Mouse (Mus musculus) kidney, embryonic 16.5 days (tissue): ENCODE measurements around the gene A230072I06Rik. TPM values are rescaled to one million over a fixed set of nuclear protein-coding genes. Genes with fewer than 3 reads are reported as not detected.

Experiments used
- ATAC-seq: fragments of 200-750 bp; cut with Nextera tagmentation; 2 replicates; pipeline ENCODE4 v1.8.0; 2017; ENCODE audit warnings: moderate TSS enrichment; ENCODE audit not compliant: low FRiP score, low TSS enrichment
- H3K27ac ChIP-seq: fragments of 300-500 bp; sonication (generic); 2 replicates; pipeline ENCODE4 v1.5.1; 2014; ENCODE audit warnings: low read length
- H3K27me3 ChIP-seq: fragments of 300-500 bp; sonication (generic); 2 replicates; pipeline ENCODE4 v1.6.1; 2014; ENCODE audit warnings: low read length, control low read depth, mixed read lengths; ENCODE audit not compliant: insufficient read depth
- H3K36me3 ChIP-seq: fragments of 300-500 bp; sonication (generic); 2 replicates; pipeline ENCODE4 v1.6.1; 2014; ENCODE audit warnings: low read length, control low read depth, mixed read lengths; ENCODE audit not compliant: insufficient read depth
- H3K4me1 ChIP-seq: fragments of 300-500 bp; sonication (generic); 2 replicates; pipeline ENCODE4 v1.6.1; 2014; ENCODE audit warnings: low read length, control low read depth, mixed read lengths; ENCODE audit not compliant: insufficient read depth
- H3K4me2 ChIP-seq: fragments of 300-500 bp; sonication (generic); replicated peaks from 2 replicates; pipeline ENCODE4 v1.6.1; 2014; ENCODE audit warnings: low read depth, low read length
- H3K4me3 ChIP-seq: fragments of 300-500 bp; sonication (generic); 2 replicates; pipeline ENCODE4 v1.5.1; 2014; ENCODE audit warnings: mild to moderate bottlenecking, low read length
- H3K9ac ChIP-seq: fragments of 300-500 bp; sonication (generic); replicated peaks from 2 replicates; pipeline ENCODE4 v1.6.1; 2014; ENCODE audit warnings: low read length
- H3K9me3 ChIP-seq: fragments of 300-500 bp; sonication (generic); 2 replicates; pipeline ENCODE4 v1.6.1; 2016; ENCODE audit warnings: low read length, control low read depth
- WGBS: fragments of 180-500 bp; shearing (Covaris S2); extraction: QIAGEN DNeasy Blood & Tissue Kit; methylation state at CpG from one replicate; pipeline ENCODE4 v1.1.7; 2014; 5-methylcytosine and 5-hydroxymethylcytosine counted together
- polyA plus RNA-seq: library from polyadenylated mRNA; unstranded; fragments of >200 nt; fragmentation: Nextera tagmentation; extraction: Ambion mirVana; gene quantifications from 2 replicates; pipeline ENCODE4 v1.2.1, GENCODE M21; 2015

Gene A230072I06Rik
- polyA plus RNA-seq, result not detected in 2 replicates

DNA sequence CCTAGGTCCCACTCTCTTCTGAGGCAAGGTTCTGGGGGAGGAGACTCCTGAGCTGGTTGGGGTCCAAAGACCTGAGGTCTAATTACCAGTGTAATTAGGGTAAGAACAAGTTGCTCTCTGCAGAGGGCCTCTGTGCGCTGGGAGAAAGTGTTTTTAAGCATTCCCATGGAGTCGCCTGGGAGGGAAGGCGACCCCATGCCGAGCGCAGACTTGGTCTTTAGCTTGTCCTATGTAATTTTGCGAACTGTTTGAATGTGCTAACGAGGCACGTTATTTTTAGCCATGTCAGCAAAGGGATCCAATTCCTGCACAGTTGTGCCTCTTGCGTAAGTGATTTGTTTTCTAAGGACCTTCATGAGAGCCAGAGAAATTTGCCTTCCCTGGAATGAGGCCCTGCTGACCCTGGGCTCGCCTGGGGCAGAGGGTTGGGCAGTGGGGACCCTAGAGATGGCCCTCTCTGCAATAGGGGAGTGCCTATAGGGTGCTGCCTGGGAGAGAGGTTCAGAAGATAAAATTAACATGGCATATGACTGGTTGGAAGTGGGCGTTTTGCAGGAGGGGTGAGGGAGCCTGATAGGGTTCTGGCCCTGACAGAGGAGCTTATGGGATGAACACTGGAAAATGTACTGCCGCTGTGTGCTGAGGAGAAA is at the start of gene A230072I06Rik:
Gene A230072I06Rik, plus strand, starts transcription at position 157 of the 650 bp plus-strand sequence.
- 38% methylated on average over 12 of the region's 12 CpGs for WGBS
- Histone ChIP-seq H3K4me3 (no peak within 1 kb of the TSS), H3K27ac (peak within 1 kb of the TSS; percentile 40; the same call in 1 of the 2 replicates), H3K9me3 (no peaks in the 10 kb centered on the region), H3K4me1 (peaks cover 17% of the 10 kb centered on the region), H3K36me3 (no peaks in the 10 kb centered on the region), H3K9ac (0 out of 2 replicates have a peak within 1 kb of the TSS, but pooled peaks have one; percentile 39), H3K27me3 (no peaks in the 10 kb centered on the region), H3K4me2 (no peak within 1 kb of the TSS)
- no peak; the same call in 1 of the 2 replicates for ATAC-seq

DNA sequence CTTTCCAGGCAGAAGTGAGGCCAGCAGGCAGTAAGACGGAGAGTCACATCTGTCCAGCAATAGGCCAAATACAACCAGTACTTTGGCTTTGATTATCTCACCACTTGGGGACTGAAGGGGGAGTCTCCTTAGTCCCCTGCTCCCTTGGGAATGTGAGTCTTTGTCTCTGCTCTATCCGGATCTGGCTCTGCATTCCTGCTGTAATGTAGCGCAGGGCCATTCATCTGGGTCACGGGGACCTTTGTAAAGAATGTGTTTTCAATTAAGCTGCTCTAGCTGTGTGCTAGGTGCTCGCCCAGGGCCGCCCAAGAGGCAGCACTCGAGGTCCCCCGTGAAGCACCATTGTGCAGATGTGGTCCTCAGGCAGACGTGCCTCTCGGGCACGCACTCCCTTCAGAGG is 44.6 kb upstream of the A230072I06Rik start:
- Histone ChIP-seq H3K27ac (no peak overlapping the region), H3K36me3 (no peaks in the 10 kb centered on the region), H3K9ac (no peak overlapping the region), H3K4me2 (no peak overlapping the region), H3K4me3 (no peak overlapping the region), H3K4me1 (no peaks in the 10 kb centered on the region), H3K27me3 (no peaks in the 10 kb centered on the region), H3K9me3 (no peaks in the 10 kb centered on the region)
- WGBS, result 60% methylated on average over 11 of the region's 11 CpGs
- no peak for ATAC-seq

DNA sequence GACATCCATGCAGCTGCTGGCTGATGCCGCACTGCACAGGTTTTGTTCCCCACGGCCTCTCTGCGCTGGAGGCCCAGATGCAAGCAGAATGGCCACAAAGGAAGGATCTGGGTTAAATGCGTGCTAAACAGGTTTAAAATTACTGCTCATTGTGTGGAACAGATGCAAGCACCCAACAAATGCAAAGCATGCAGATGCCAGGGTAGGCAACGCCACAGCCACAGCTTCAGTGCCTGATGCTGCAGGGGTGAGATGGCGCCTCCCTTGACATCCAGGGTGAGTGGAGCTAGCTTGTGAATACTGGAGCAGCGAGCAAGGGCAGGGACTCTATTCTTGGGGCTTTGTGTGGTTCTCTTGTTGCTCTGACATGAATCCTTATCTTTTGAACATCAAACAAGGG is 39.8 kb upstream of the A230072I06Rik start:
- ATAC-seq, result no peak
- 81% methylated on average over 7 of the region's 7 CpGs for WGBS

DNA sequence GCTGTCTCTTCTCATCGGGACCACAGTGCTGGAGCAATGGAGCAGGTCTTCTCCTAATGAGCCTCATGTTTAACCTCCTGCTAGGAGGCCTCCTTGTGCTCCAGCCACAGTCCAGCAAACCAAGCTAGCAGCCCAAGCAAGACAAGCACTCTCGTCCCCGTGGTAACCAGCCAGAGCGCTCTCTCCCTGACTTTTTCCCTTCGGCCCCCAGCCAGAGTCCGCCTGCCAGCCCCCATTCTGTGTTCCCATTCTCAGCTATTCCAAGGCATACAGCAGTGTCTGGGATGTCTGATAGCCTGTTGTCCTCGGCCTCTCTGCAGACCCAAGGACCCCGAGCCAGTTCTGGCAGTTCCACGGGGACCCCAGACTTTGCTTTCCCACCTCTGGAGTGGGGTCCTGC is 38.5 kb upstream of the A230072I06Rik start:
- 62% methylated on average over 9 of the region's 9 CpGs for WGBS
- ATAC-seq, result no peak
- no peak overlapping the region for H3K27ac ChIP-seq
- H3K9ac ChIP-seq, result no peak overlapping the region
- H3K4me1 ChIP-seq, result no peaks in the 10 kb centered on the region
- H3K36me3 ChIP-seq, result no peaks in the 10 kb centered on the region
- H3K4me2 ChIP-seq, result no peak overlapping the region
- no peaks in the 10 kb centered on the region for H3K9me3 ChIP-seq
- H3K4me3 ChIP-seq, result no peak overlapping the region
- H3K27me3 ChIP-seq, result no peaks in the 10 kb centered on the region

More for the DNA sequence above, 39.8 kb upstream of the A230072I06Rik start:
- no peak overlapping the region for H3K9ac ChIP-seq
- no peak overlapping the region for H3K27ac ChIP-seq
- no peaks in the 10 kb centered on the region for H3K36me3 ChIP-seq
- H3K4me1 ChIP-seq, result no peaks in the 10 kb centered on the region
- no peak overlapping the region for H3K4me2 ChIP-seq
- no peaks in the 10 kb centered on the region for H3K27me3 ChIP-seq
- H3K4me3 ChIP-seq, result no peak overlapping the region
- no peaks in the 10 kb centered on the region for H3K9me3 ChIP-seq

DNA sequence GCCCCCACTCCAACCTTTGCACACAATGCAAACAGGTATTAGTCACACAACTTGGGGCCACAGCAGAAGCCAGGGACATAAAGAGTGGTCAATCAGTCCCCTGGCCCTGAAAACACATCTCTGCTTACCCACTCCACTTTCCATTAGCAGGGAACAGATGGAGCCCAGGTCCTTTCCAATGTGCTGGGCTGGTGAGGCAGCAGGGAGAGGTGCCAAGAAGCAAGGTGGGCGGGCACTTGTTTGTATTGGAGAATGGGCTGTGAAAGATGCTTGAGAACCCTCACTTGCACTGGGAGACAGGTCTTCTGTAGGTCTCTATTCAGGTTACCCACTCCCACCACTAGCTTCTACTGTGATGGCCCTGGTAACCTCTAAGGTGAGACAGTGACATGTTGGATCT is 34.9 kb upstream of the A230072I06Rik start:
- H3K36me3 ChIP-seq, result no peaks in the 10 kb centered on the region
- H3K9me3 ChIP-seq, result no peaks in the 10 kb centered on the region
- WGBS, result 78% methylated on average over 1 of the region's 1 CpGs
- H3K4me3 ChIP-seq, result no peak overlapping the region
- no peaks in the 10 kb centered on the region for H3K4me1 ChIP-seq
- no peak for ATAC-seq
- H3K4me2 ChIP-seq, result no peak overlapping the region
- H3K27me3 ChIP-seq, result no peaks in the 10 kb centered on the region
- H3K27ac ChIP-seq, result no peak overlapping the region
- no peak overlapping the region for H3K9ac ChIP-seq

DNA sequence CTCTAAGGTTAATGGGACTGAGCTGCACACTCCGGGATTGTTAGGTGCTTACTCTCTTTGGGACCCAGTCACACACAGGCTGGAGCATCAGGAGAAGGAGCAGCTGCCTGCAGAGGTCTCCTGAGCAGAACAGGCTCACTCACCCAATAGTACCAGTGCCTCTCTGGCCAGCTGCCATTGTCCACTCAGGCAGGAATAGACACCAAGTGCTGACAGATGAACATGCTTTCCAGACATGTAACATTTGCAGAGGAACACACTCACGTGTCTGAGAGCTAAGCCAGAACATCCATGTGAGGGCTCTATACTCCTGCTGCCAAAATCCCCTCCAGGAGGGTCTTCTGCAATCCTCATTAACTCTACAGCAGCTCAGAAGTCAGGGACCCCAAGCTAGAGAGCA is 18.7 kb upstream of the A230072I06Rik start:
- no peak for ATAC-seq
- no peaks in the 10 kb centered on the region for H3K27me3 ChIP-seq
- H3K27ac ChIP-seq, result no peak overlapping the region
- H3K4me2 ChIP-seq, result no peak overlapping the region
- no peak overlapping the region for H3K4me3 ChIP-seq
- no peaks in the 10 kb centered on the region for H3K36me3 ChIP-seq
- no peak overlapping the region for H3K9ac ChIP-seq
- WGBS, result 82% methylated on average over 2 of the region's 2 CpGs
- no peaks in the 10 kb centered on the region for H3K4me1 ChIP-seq
- H3K9me3 ChIP-seq, result no peaks in the 10 kb centered on the region

DNA sequence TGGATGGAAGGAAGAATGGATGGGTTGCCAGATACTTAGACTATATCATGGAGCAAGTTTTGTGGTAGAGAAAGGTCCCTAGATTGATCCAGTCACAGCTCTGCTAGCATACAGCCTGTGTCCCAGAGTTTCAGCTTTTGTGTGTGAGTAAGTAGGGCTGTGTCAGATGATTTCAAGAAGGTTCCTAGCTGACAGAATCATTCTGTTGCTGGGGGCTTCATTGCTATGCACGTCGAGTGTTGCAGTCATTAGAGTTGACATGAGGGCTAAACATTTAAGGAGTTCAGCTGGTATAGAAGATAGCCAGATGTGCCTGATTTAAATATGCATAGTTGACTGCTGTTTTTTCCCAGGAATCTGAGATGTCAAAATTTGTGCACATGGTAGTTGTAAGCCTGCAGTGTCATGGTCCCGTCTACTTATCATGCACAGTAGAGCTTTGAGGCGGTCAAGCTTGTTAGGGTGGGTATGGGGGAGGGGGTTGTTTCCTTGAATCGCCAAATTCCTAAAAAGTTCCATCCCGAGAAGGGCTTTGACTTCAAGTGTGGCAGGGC is 18.1 kb upstream of the A230072I06Rik start:
- no peaks in the 10 kb centered on the region for H3K36me3 ChIP-seq
- 66% methylated on average over 6 of the region's 6 CpGs for WGBS
- no peak overlapping the region for H3K4me2 ChIP-seq
- no peaks in the 10 kb centered on the region for H3K9me3 ChIP-seq
- no peaks in the 10 kb centered on the region for H3K4me1 ChIP-seq
- no peak overlapping the region for H3K4me3 ChIP-seq
- H3K9ac ChIP-seq, result no peak overlapping the region
- no peak for ATAC-seq
- no peaks in the 10 kb centered on the region for H3K27me3 ChIP-seq
- H3K27ac ChIP-seq, result no peak overlapping the region

DNA sequence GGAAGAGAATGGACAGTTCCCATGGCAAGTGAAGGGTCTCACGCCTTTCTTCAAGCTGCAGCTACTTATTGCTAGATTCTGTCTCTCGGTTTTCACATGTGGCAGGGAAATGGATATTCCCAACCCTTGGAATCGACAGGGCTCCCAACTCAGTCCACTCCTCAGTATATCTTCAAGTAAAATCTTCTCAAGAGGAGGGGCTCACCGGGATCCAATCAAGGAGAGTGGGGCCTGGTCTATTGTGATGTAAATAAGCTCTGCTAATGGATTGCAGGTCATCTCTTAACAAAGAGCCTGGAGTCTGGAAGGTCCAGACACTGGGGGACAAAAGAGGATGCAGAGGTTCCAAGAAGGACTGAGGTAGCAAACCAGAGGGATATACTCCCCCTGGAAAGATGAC is 17.1 kb upstream of the A230072I06Rik start:
- Histone ChIP-seq H3K4me1 (no peaks in the 10 kb centered on the region), H3K9me3 (no peaks in the 10 kb centered on the region), H3K4me2 (no peak overlapping the region), H3K27ac (no peak overlapping the region), H3K36me3 (no peaks in the 10 kb centered on the region), H3K9ac (no peak overlapping the region), H3K4me3 (no peak overlapping the region), H3K27me3 (no peaks in the 10 kb centered on the region)
- no peak for ATAC-seq
- 55% methylated on average over 4 of the region's 4 CpGs for WGBS

DNA sequence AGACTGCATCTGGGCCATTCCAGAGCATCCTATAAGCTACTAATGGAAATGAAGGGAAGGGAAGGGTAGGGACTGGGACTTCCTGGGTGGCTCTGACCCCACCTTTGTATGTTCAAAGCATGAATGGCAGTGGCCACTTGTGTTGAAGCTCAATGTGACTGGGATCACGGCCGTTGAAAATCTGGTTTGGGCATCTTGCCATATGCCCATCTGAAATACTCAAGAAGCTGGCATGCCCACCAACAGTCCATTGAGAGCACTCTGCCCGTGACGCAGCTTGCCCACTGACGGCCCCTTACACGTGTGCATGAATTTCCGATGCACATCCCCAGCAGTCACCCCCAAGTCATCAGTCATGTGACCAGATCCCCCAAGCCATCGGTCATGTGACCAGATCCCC is 13.6 kb upstream of the A230072I06Rik start:
- H3K9ac ChIP-seq, result no peak overlapping the region
- ATAC-seq, result no peak
- 96% methylated on average over 8 of the region's 8 CpGs for WGBS
- no peak overlapping the region for H3K4me2 ChIP-seq
- no peaks in the 10 kb centered on the region for H3K9me3 ChIP-seq
- no peak overlapping the region for H3K27ac ChIP-seq
- H3K4me3 ChIP-seq, result no peak overlapping the region
- H3K27me3 ChIP-seq, result 0 out of 2 replicates have a peak, but pooled peaks cover 5% of the 10 kb centered on the region
- H3K36me3 ChIP-seq, result no peaks in the 10 kb centered on the region
- no peaks in the 10 kb centered on the region for H3K4me1 ChIP-seq

DNA sequence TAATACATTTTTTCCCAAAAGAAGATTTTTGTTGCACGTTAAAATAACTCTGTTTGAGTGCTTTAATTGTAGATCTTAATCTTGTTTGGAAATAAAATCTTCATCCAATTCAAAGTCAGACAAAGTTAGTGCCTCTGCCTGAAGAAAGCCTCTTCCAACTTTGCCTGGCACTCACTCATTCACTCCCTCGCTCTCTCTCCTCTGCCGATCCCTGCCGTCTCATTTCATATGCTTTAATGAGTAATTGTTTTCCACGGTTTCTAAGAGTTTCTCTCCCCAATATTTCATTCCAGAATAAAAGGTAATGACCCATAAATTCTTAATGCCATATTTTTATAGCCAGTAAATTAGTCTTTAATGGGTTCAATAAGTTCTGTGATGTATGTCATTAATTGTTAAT is 10.8 kb upstream of the A230072I06Rik start:
- Histone ChIP-seq H3K4me1 (no peaks in the 10 kb centered on the region), H3K27me3 (peaks cover 8% of the 10 kb centered on the region; the same call in 1 of the 2 replicates)
- 35% methylated on average over 5 of the region's 5 CpGs for WGBS

More for the DNA sequence above, 10.8 kb upstream of the A230072I06Rik start:
- H3K4me3 ChIP-seq, result no peak overlapping the region
- no peak overlapping the region for H3K27ac ChIP-seq
- no peak overlapping the region for H3K9ac ChIP-seq
- ATAC-seq, result no peak
- H3K9me3 ChIP-seq, result no peaks in the 10 kb centered on the region
- no peaks in the 10 kb centered on the region for H3K36me3 ChIP-seq
- H3K4me2 ChIP-seq, result no peak overlapping the region
